Mouse (Mus musculus): ENCODE data around the gene 1500009C09Rik.

1500009C09Rik gene

GRCm38 (mm10) chr15:82213222-82213621 lies 39.0 kb upstream of the 1500009C09Rik start:
- CTCF ChIA-PET, result interaction anchor here in 3 of 4 experiments (1.0 to 1.5 kb wide), 4 partner anchors 8 to 147 kb away, joined by 3 to 6 read pairs (median 4); no protein-coding TSS in a partner anchor
- POLR2A ChIA-PET, result interaction anchor here (0.5 to 5.2 kb wide), 22 partner anchors 8 to 70 kb away, joined by 3 to 33 read pairs (median 5); partner anchors contain the start of genes Srebf2 (in 1 of the 4) and Tnfrsf13c (in 1 of the 4)

GRCm38 (mm10) chr15:82215332-82216046 lies 36.7 kb upstream of the 1500009C09Rik start:
- ChIA-PET CTCF (interaction anchor here (0.5 to 2.1 kb wide), 8 partner anchors 21 to 761 kb away, joined by 3 to 11 read pairs (median 6); no protein-coding TSS in a partner anchor), POLR2A (interaction anchor here (0.6 to 8.3 kb wide), 23 partner anchors 8 to 1259 kb away, joined by 3 to 85 read pairs (median 5); partner anchors contain the start of genes Srebf2 (in 2 of the 4), Ccdc134 (in 1 of the 4), Poldip3 (in 1 of the 4) and Tnfrsf13c (in 1 of the 4))

GRCm38 (mm10) chr15:82216142-82216827 lies 35.9 kb upstream of the 1500009C09Rik start:
- POLR2A ChIA-PET, result interaction anchor here in 3 of 4 experiments (0.6 to 10.2 kb wide), 37 partner anchors 8 to 933 kb away, joined by 3 to 117 read pairs (median 6); partner anchors contain the start of genes Srebf2 (in 3 of the 3), Ccdc134 (in 2 of the 3), Cenpm (in 1 of the 3) and Poldip3 (in 1 of the 3)
- CTCF ChIA-PET, result interaction anchor here (0.6 to 7.0 kb wide), 11 partner anchors 13 to 70 kb away, joined by 3 to 31 read pairs (median 5); partner anchors contain the start of gene Srebf2 (in 1 of the 4)

GRCm38 (mm10) chr15:82217039-82217438 lies 35.2 kb upstream of the 1500009C09Rik start:
- CTCF ChIA-PET, result interaction anchor here (0.6 to 7.8 kb wide), 27 partner anchors 10 to 1510 kb away, joined by 3 to 57 read pairs (median 5); partner anchors contain the start of gene Srebf2 (in 1 of the 4)
- POLR2A ChIA-PET, result interaction anchor here (0.5 to 10.2 kb wide), 53 partner anchors 8 to 800 kb away, joined by 3 to 117 read pairs (median 4); partner anchors contain the start of genes Srebf2 (in 3 of the 4), Ccdc134 (in 2 of the 4), Cenpm (in 1 of the 4) and Naga (in 1 of the 4)

DNA sequence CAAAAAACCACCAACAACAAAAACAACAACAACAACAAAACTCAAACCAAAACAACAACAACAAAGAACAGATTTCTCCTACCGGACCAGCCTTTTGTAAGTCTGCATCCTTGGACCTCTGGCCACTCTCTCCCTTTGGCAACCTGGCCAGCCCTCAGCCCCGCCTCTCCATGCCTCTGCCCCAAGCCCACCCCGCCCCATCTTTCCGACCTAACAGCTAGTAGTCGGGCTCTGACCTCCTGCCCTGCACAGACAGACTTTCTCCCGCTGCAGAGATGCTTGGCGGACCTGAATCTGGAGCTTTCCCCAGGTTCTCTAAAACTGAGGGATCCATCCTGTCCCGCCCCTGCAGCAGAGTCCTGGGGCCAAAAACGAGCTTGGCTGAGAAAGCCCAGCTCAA lies 34.2 kb upstream of the 1500009C09Rik start:
- POLR2A ChIA-PET, result interaction anchor here (0.6 to 10.2 kb wide), 53 partner anchors 8 to 931 kb away, joined by 3 to 117 read pairs (median 5); partner anchors contain the start of genes Srebf2 (in 3 of the 4), Ccdc134 (in 2 of the 4), Poldip3 (in 2 of the 4) and Cenpm (in 1 of the 4)
- CTCF ChIA-PET, result interaction anchor here (0.5 to 7.8 kb wide), 32 partner anchors 8 to 422 kb away, joined by 3 to 57 read pairs (median 4); partner anchors contain the start of gene Srebf2 (in 1 of the 4)

- CTCF ChIA-PET, result interaction anchor here (0.5 to 7.8 kb wide), 27 partner anchors 7 to 423 kb away, joined by 3 to 57 read pairs (median 4); partner anchors contain the start of gene Srebf2 (in 2 of the 4)
- POLR2A ChIA-PET, result interaction anchor here (0.6 to 10.2 kb wide), 46 partner anchors 8 to 930 kb away, joined by 3 to 117 read pairs (median 4); partner anchors contain the start of genes Srebf2 (in 3 of the 4), Poldip3 (in 2 of the 4), Ccdc134 (in 1 of the 4) and Cenpm (in 1 of the 4)
Measured at GRCm38 (mm10) chr15:82218778-82219666, 33.2 kb upstream of the 1500009C09Rik start.

DNA sequence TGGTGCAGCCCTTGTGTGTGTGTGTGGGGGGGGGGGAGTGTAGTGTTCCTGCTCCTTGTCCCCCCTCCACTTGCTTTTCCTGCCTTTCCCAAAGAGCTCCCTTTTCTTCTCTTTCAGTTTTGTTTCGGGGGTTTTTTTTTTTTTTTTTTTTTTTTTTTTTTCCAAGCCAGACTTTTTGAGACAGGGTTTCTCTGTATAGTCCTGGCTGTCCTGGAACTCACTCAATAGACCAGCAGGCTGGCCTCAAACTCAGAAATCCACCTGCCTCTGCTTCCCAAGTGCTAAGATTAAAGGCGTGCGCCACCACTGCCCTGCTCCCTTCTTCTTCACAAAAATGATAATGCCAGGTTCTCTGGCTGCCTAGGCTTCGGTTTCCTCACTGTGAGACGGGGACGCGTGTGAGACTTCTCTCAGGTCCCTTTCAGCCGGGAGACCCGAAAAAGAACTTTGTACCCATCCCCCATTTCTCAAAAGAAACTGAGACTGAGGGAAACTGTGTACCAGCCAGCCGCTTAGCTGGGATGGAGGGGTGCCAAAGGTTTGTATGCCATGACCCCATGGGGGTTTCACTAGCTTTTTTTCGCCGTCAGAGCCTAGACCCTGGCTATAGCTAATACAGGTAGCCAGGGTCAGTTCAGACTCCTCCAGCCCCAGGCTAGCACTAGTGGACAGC lies 32.1 kb upstream of the 1500009C09Rik start:
- ChIA-PET CTCF (interaction anchor here in 3 of 4 experiments (0.6 to 7.8 kb wide), 15 partner anchors 13 to 1344 kb away, joined by 3 to 57 read pairs (median 4); partner anchors contain the start of gene Srebf2 (in 1 of the 3)), POLR2A (interaction anchor here in 3 of 4 experiments (0.6 to 10.2 kb wide), 18 partner anchors 11 to 80 kb away, joined by 3 to 117 read pairs (median 7); partner anchors contain the start of gene Srebf2 (in 1 of the 3))

- CTCF ChIA-PET, result interaction anchor here (0.5 to 7.8 kb wide), 44 partner anchors 8 to 326 kb away, joined by 3 to 57 read pairs (median 4); partner anchors contain the start of genes 1500009C09Rik (in 2 of the 4), Shisa8 (in 2 of the 4) and Srebf2 (in 1 of the 4)
- POLR2A ChIA-PET, result interaction anchor here (0.5 to 10.2 kb wide), 25 partner anchors 9 to 928 kb away, joined by 3 to 117 read pairs (median 4); partner anchors contain the start of genes Shisa8 (in 2 of the 4), Srebf2 (in 2 of the 4) and Poldip3 (in 1 of the 4)
Measured at GRCm38 (mm10) chr15:82221104-82221860, 30.9 kb upstream of the 1500009C09Rik start.

GRCm38 (mm10) chr15:82223251-82223650 lies 28.9 kb upstream of the 1500009C09Rik start:
- POLR2A ChIA-PET, result interaction anchor here in 3 of 4 experiments (0.6 to 10.2 kb wide), 9 partner anchors 8 to 823 kb away, joined by 3 to 117 read pairs (median 4); partner anchors contain the start of genes Srebf2 (in 1 of the 3), St13 (in 1 of the 3) and Xpnpep3 (in 1 of the 3)
- CTCF ChIA-PET, result interaction anchor here in 3 of 4 experiments (1.0 to 7.8 kb wide), 5 partner anchors 8 to 158 kb away, joined by 5 to 57 read pairs (median 7); no protein-coding TSS in a partner anchor

GRCm38 (mm10) chr15:82223657-82224601 lies 28.3 kb upstream of the 1500009C09Rik start, which contains the start of gene Tnfrsf13c:
Tnfrsf13c (minus strand) TSS chr15:82224369.
- ChIA-PET CTCF (interaction anchor here (0.8 to 7.8 kb wide), 7 partner anchors 8 to 264 kb away, joined by 3 to 57 read pairs (median 6); no protein-coding TSS in a partner anchor), POLR2A (interaction anchor here in 3 of 4 experiments (0.5 to 10.2 kb wide), 25 partner anchors 7 to 824 kb away, joined by 3 to 117 read pairs (median 4); partner anchors contain the start of genes Srebf2 (in 2 of the 3), Ccdc134 (in 1 of the 3), St13 (in 1 of the 3) and Xpnpep3 (in 1 of the 3))

DNA sequence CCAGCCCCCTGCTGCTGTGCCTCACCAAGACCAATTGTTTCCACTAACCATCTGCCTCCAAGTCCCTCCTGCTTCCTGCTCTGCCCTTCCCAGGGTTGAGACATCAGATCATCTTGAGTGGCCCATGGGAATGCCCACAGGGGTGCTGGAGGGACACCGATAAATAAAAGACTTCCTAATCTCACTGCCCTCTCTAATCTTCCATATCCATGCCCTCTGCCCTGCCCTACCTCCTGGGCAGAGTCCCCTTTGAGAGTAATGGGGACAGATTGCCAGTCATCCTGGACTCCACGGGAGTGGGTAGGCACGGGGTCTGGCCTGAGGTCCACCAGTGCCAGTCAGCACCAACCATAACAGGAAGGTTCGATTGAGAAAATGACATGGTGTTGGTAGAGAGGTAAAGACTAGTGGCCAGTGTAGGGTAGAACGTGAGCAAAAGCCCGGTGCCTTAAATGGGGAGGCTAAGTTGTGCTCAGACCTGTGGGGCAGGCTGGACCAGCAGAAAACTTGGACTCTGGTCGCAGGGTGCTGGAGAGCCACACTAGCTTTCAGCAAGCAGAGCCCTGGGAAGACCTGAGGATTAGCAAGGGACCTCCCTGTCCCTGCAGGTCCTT lies 27.5 kb upstream of the 1500009C09Rik start:
- POLR2A ChIA-PET, result interaction anchor here (0.5 to 10.2 kb wide), 22 partner anchors 7 to 608 kb away, joined by 3 to 117 read pairs (median 4); partner anchors contain the start of genes Ccdc134 (in 1 of the 4) and Srebf2 (in 1 of the 4)
- CTCF ChIA-PET, result interaction anchor here (0.6 to 7.8 kb wide), 8 partner anchors 9 to 265 kb away, joined by 3 to 57 read pairs (median 4); no protein-coding TSS in a partner anchor

- CTCF ChIA-PET, result interaction anchor here in 2 of 4 experiments (0.8 to 1.8 kb wide), 2 partner anchors 9 to 17 kb away, joined by 6 read pairs; no protein-coding TSS in a partner anchor
- POLR2A ChIA-PET, result interaction anchor here in 3 of 4 experiments (0.8 to 10.2 kb wide), 10 partner anchors 8 to 210 kb away, joined by 3 to 117 read pairs (median 4); partner anchors contain the start of gene Srebf2 (in 1 of the 3)
Measured at GRCm38 (mm10) chr15:82225769-82226168, 26.4 kb upstream of the 1500009C09Rik start.

- CTCF ChIA-PET, result interaction anchor here (0.6 to 1.6 kb wide), 8 partner anchors 11 to 164 kb away, joined by 3 to 6 read pairs (median 3); no protein-coding TSS in a partner anchor
- POLR2A ChIA-PET, result interaction anchor here (0.7 to 9.1 kb wide), 18 partner anchors 9 to 930 kb away, joined by 3 to 86 read pairs (median 4); partner anchors contain the start of genes Srebf2 (in 2 of the 4) and Tnfrsf13c (in 1 of the 4)
Measured at GRCm38 (mm10) chr15:82229542-82230045, 22.6 kb upstream of the 1500009C09Rik start.
